Mouse (Mus musculus) heart, adult 2 months (tissue): ENCODE measurements around the gene Atp10a. TPM values are rescaled to one million over a fixed set of nuclear protein-coding genes. Genes with fewer than 3 reads are reported as not detected.

Experiments
- DNase-seq, 2 experiments: peaks; one replicate each; pipeline ENCODE4 v3.0.0; 2021
- H3K27ac ChIP-seq: fragments of 200-600 bp; 2 replicates; pipeline ENCODE4 v1.8.1; 2022
- H3K27me3 ChIP-seq: fragments of 200-500 bp; 2 replicates; pipeline ENCODE4 v1.6.1; 2012; ENCODE audit warnings: mild to moderate bottlenecking, low read length, inconsistent platforms, mixed read lengths; ENCODE audit not compliant: control insufficient read depth, insufficient read depth
- H3K36me3 ChIP-seq: fragments of 200-500 bp; 2 replicates; pipeline ENCODE4 v1.6.1; 2012; ENCODE audit warnings: low read length, inconsistent platforms; ENCODE audit not compliant: control insufficient read depth, insufficient read depth
- H3K4me1 ChIP-seq: fragments of 200-500 bp; 2 replicates; pipeline ENCODE4 v1.6.1; 2011; ENCODE audit warnings: low read length; ENCODE audit not compliant: control insufficient read depth, insufficient read depth
- H3K4me3 ChIP-seq: fragments of 200-600 bp; 2 replicates; pipeline ENCODE4 v1.8.1; 2022
- H3K79me2 ChIP-seq: fragments of 200-500 bp; replicated peaks from 2 replicates; pipeline ENCODE4 v1.6.1; 2012; ENCODE audit warnings: mild to moderate bottlenecking, inconsistent platforms, low read length, moderate library complexity, mixed read lengths; ENCODE audit not compliant: control insufficient read depth, insufficient read depth
- H3K9ac ChIP-seq: fragments of 200-500 bp; 2 replicates; pipeline ENCODE4 v1.6.1; 2012; ENCODE audit warnings: low read depth, mild to moderate bottlenecking, control low read depth, inconsistent platforms, low read length, mixed read lengths
- CTCF ChIP-seq: fragments of 200-600 bp; IDR thresholded peaks from 2 replicates; pipeline ENCODE4 v1.8.1; 2022; ENCODE audit warnings: antibody characterized with exemption, mild to moderate bottlenecking, moderate library complexity
- EP300 ChIP-seq: fragments of 200-500 bp; IDR thresholded peaks from 2 replicates; pipeline ENCODE4 v1.6.1; 2011; ENCODE audit warnings: low read depth, low read length, control low read depth; ENCODE audit not compliant: insufficient read depth
- POLR2A ChIP-seq: fragments of 200-500 bp; IDR thresholded peaks from 2 replicates; pipeline ENCODE4 v1.6.1; 2011; ENCODE audit warnings: mild to moderate bottlenecking, low read depth, low read length, control low read depth; ENCODE audit not compliant: insufficient read depth
- WGBS: fragments of 180-500 bp; shearing (Covaris S2); methylation state at CpG from one replicate; pipeline ENCODE4 v1.1.7; 2018; 5-methylcytosine and 5-hydroxymethylcytosine counted together
- intact Hi-C: fragments of 180-260 bp; cut with DNase I; formaldehyde crosslinking; loops from one replicate; pipeline ENCODE4 v1.15.1; 2025
- polyA plus RNA-seq: library from polyadenylated mRNA; depleted of rRNA; stranded (reverse); fragments of >200 nt; gene quantifications from 2 replicates; pipeline ENCODE4 v1.2.3, GENCODE M21; 2012
- total RNA-seq, 2 experiments: library from RNA; stranded (reverse); gene quantifications; 2 replicates each; pipeline ENCODE4 v1.2.3; 2021

Gene Atp10a
- total and polyA plus RNA-seq, 3 experiments: 1.3 to 1.8 (median 1.5) TPM

DNA sequence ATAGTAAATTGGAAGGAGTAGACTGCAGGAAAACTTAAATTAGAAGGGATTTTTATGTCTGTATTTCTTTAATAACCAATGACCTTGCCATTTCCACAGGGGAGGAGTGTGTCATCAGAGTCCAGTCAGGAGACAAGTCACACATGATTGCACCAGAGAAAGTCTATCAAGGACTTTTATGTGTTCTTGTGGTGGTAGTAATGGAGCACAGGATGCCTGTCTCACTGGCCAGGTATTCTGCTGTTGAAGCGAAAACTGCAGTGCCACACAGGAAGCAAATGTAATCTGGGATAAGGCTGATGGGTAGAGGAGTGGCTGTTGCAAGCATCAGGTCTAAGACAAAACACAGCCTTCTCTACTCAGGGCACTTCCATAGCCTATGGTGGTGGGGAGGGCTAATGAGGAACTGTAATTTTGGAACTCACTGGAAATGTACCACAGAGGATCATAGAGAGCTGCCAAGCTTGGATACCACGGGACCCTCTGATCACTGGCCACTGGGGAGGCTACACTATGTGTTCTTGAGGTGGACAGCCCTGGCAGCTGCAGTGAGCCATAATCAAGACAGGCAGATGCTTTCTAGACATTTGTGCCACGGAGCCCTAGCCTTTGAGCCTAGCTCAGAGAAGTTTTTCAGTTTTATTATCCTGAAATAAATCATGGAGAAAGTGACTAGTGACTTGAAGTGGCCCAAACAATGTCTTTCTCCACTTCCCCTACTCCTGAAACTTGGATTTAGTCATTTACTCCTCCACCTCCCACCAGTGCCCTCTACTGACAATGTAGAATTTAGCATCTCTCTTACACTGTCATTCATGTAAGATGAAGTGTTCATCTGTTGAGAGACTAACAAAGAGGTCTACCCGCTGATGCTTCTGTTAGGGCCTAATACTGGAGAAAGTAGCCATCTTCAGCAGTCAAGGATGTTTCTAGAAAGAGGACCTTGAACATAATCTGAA lies 87.7 kb downstream of the Atp10a start:
- DNase-seq: no peak
- H3K79me2 ChIP-seq: no peaks in the 10 kb centered on the region

DNA sequence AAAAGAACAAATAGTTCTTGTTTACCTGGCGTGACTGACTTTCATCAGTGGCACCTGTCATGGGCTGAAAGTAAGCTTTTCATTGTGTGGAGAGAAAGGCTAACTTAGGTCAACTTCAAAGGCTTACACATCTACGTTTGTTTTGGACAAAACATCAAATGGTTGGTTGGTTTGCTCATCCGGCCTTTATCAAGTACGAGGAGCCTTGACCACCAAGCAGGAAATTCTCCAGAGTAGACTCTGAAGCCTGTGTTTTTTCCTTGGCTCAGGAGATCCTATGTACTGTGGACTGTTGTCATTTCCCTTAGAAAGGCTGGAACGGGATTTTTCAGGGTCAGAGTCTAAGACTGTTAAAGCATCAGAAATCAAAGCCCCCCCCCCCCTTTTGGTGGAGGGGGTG lies 90.9 kb downstream of the Atp10a start:
- no peak for TF ChIP-seq EP300
- no peak for TF ChIP-seq CTCF
- no peak for TF ChIP-seq POLR2A
- no peak overlapping the region for H3K27ac ChIP-seq
- H3K4me3 ChIP-seq: no peak overlapping the region
- H3K36me3 ChIP-seq: no peaks in the 10 kb centered on the region
- no peaks in the 10 kb centered on the region for H3K27me3 ChIP-seq
- peaks cover 4% of the 10 kb centered on the region for H3K4me1 ChIP-seq
- intact Hi-C loops: loop anchor here (10.0 kb wide), 1 partner anchor 162 kb away; no protein-coding TSS in a partner anchor
- no peaks in the 10 kb centered on the region for H3K79me2 ChIP-seq
- no peak for DNase-seq
- whole genome bisulfite sequencing: 43% methylated on average over 5 of the region's 5 CpGs
- H3K9ac ChIP-seq: no peak overlapping the region

More for the DNA sequence above, 87.7 kb downstream of the Atp10a start:
- H3K27me3 ChIP-seq: no peaks in the 10 kb centered on the region
- no peak overlapping the region for H3K9ac ChIP-seq
- H3K4me1 ChIP-seq: peaks cover 4% of the 10 kb centered on the region
- no peak overlapping the region for H3K27ac ChIP-seq
- no peak for TF ChIP-seq POLR2A
- TF ChIP-seq CTCF: peak; percentile 70
- 78% methylated on average over 4 of the region's 4 CpGs for WGBS
- H3K4me3 ChIP-seq: no peak overlapping the region
- intact Hi-C loops: loop anchor here (10.0 kb wide), 1 partner anchor 159 kb away; no protein-coding TSS in a partner anchor
- H3K36me3 ChIP-seq: no peaks in the 10 kb centered on the region

DNA sequence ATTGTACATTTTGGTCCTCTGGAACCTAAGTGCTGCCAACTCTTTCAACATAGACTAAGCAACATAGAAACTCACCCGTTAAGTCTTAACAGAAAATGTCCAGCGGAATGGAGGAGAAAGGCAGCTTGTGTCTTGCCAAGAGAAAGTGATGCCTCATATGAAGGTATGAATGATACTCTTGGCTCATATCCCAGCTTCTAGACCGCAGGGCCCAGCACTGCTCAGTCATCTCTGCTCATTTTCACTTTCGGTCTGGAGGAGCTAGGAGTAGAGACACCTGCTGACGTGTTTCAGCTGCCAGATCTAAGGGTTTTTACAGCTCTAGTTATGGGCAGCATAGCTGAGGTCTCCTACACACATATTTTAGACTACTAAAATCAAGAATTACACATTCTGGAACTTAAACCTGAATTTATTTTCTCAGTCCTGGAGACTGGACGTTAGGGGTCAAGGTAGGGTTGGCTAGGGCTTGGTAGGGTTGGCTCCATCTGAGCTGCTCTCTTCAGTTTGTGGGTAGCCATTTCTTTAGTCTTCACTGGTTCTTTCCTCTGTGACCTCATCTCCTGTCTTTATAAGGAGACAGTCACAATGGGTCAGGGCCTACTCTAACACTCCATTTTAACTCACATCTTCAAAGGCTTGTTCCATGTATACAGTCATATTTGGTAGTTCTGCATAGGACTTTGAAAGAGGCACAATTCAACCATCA lies 94.1 kb downstream of the Atp10a start:
- Histone ChIP-seq H3K79me2 (no peaks in the 10 kb centered on the region), H3K36me3 (no peaks in the 10 kb centered on the region), H3K9ac (no peak overlapping the region), H3K27ac (no peak overlapping the region), H3K4me1 (peaks cover 3% of the 10 kb centered on the region), H3K4me3 (no peak overlapping the region), H3K27me3 (no peaks in the 10 kb centered on the region)
- TF ChIP-seq POLR2A (no peak), CTCF (no peak), EP300 (no peak)
- intact Hi-C loops: loop anchor here (10.0 kb wide), 1 partner anchor 165 kb away; no protein-coding TSS in a partner anchor
- 76% methylated on average over 6 of the region's 6 CpGs for WGBS
- DNase-seq: peak in 1 of 2 experiments; percentile 23

DNA sequence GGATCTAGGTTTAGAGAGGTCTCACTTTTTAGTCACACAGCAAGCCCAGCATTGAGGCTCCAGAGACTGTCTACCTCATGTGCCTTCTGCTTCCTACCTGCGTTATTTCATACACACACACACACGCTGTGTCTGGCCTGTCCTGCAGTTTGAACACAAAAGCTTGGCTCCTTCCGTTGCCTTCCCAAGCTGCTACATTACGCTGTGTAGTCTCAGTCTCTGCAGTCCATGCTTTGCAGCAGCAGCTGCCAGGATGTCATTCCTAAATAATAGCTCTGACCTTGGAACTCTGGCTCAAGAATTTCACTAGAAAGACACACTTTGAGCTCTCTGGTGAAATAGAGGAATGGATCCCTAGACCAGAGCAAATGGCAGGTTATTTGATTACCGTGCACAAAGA lies 96.1 kb downstream of the Atp10a start:
- Histone ChIP-seq H3K36me3 (no peaks in the 10 kb centered on the region), H3K9ac (no peak overlapping the region), H3K27me3 (no peaks in the 10 kb centered on the region), H3K4me1 (peaks cover 2% of the 10 kb centered on the region), H3K4me3 (no peak overlapping the region), H3K27ac (no peak overlapping the region), H3K79me2 (no peaks in the 10 kb centered on the region)
- TF ChIP-seq EP300 (no peak), CTCF (no peak), POLR2A (no peak)
- intact Hi-C loops: no loop called here
- 67% methylated on average over 5 of the region's 5 CpGs for WGBS
- DNase-seq: no peak

DNA sequence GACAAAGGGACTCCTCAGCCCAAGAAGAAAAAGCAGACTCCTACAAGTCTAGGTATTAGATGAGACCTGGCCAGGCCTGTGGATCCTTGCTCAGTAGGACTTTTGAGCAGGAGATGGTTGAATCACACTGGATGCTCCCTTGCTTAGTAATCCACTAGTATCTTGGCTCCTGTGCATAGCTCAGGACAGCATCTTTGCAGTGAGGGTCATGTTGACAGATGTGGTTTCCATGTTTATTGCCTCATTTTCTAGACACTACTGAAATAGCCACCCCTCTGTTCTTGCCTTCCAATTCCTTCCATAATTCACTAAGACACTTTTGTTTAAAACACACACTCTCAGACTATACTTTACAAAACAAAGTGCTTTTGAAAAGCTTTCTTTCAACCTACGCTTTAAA lies 98.1 kb downstream of the Atp10a start:
- H3K27me3 ChIP-seq: no peaks in the 10 kb centered on the region
- H3K79me2 ChIP-seq: no peaks in the 10 kb centered on the region
- no peak overlapping the region for H3K4me3 ChIP-seq
- H3K27ac ChIP-seq: no peak overlapping the region
- H3K36me3 ChIP-seq: no peaks in the 10 kb centered on the region
- H3K4me1 ChIP-seq: peaks cover 2% of the 10 kb centered on the region
- 97% methylated on average over 1 of the region's 1 CpGs for WGBS
- TF ChIP-seq EP300 (no peak), POLR2A (no peak), CTCF (no peak)
- no peak for DNase-seq
- intact Hi-C loops: no loop called here
- H3K9ac ChIP-seq: no peak overlapping the region

DNA sequence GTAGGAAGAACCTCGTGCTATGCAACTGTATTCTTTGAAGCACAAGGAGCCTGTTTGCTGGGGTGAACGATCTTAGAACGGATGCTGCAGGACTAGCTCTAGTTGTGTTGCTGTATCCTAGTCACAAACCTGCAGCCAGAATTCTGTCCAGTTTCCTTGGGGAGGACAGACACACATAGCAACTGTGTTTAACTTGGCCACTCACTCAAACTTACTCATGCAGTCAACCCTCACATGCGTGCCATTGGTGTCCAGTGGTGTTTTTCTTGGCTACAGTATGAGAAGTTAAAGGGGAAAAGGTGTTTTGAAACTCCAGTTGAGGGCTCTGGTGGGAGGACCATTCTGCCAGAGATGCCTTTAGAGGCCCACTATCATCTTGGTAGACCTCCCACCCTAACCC lies 98.6 kb downstream of the Atp10a start:
- Histone ChIP-seq H3K27ac (no peak overlapping the region), H3K79me2 (no peaks in the 10 kb centered on the region), H3K36me3 (no peaks in the 10 kb centered on the region), H3K27me3 (no peaks in the 10 kb centered on the region), H3K4me3 (no peak overlapping the region), H3K9ac (no peak overlapping the region), H3K4me1 (peaks cover 2% of the 10 kb centered on the region)
- TF ChIP-seq POLR2A (no peak), EP300 (no peak), CTCF (no peak)
- no peak for DNase-seq
- intact Hi-C loops: no loop called here
- WGBS: 70% methylated on average over 4 of the region's 4 CpGs
